Mouse (Mus musculus): Measurements from ENCODE around the gene Glra1.
"Not testable (repeated sequence)": the region's sequence is repeated elsewhere in the genome, so short reads cannot be mapped to it uniquely, and the experiment has no call there.

The Glra1 gene

DNA sequence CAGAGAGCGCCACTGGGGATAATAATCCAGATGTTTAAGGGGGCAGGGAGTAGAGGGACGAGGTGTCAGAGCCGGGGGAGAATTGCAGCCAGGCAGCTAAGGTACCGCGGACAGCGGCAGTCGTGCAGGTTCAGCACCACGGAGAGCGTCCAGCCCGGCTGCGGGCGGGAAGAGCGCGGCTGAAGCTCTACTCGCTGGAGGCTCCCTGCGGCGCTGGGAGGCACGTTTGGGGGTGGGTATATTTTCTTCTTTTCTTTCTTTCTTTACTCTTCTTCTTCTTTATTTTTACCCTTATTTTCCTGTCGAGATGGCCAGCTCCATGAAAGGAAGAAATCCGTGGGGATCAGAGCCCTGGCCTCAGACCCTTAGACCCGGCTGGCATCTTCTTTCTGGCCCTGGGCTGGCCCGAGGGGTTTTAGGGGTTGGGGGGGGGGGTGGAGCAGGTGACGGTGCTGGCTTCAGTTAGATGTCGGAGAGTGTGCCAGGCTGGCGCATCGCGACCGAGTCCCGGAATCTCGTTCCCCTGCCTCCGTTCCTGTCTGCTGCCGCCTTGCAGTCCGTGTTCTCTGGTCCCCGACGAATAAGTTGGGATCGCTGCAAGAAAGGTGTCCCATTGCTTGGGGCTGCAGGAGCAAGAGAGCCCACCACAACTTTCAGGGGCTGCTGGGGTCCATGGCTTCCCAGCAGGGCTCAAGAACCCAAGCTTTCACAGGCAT, at the start of gene Glra1:
TSS of gene Glra1 (minus strand) at position 391 of the 716 bp plus-strand sequence.
- in situ Hi-C loops (cut with MboI, MseI): no loop called here

DNA sequence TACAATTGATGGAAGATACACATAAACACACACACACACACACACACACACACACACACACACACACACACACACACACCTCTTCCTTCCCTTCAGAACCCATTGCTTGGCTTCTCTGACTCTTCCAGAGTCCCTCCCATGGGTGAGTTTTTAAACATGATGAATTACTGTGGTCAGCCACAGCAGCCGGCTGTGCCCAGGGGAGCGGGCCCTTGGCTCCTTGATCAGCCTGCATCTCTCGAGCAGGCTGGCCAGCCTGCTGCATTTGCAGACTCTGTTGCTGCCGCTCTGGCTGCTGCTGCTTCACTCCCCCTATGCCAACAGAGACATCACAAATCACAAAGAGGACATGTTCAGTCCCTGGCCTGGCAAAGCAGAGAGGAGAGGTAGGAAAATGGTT, 29.0 kb upstream of the Glra1 start:
- in situ Hi-C loops (cut with MboI, MseI): no loop called here

DNA sequence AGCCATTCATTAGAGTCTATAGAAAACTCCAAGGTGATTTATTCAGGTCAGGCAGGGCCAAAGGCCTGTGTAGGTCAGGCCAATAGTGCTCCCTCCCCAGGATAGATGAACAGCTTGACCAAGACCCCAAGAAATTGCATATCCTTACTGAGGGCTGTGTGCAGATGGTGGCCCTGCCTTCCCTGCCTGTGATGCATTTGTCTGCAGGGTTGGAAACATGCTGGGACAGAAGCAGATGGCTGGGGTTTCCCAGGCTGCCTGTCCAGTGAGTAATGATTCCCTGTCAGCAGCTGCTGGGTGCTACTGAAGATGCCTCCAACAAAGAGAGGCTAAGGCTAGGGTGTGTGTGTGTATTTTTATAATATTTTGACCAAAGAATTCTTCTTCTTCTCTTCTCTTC, 25.9 kb upstream of the Glra1 start:
- in situ Hi-C loops (cut with MboI, MseI): no loop called here

DNA sequence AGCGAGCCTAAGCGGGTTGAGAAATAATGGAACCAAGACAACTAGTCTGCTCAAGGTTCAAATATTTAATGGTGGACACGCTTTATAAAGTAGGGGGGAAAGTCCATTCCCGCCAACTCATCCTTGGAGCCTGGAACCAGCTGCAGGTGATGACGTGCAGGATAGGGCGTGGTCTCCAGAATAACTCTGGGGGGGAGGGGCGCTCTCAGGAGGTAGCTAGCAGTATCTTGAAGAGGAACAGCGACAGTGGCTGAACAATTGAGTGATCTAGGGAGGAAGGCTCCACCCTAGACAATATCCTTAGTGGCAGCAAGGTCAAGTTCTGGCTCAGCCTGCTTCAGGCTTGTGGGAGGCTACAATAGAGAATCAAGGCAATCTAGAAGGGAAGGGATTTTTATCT, 6.6 kb upstream of the Glra1 start:
- in situ Hi-C loops (cut with MboI, MseI): not testable (repeated sequence)

DNA sequence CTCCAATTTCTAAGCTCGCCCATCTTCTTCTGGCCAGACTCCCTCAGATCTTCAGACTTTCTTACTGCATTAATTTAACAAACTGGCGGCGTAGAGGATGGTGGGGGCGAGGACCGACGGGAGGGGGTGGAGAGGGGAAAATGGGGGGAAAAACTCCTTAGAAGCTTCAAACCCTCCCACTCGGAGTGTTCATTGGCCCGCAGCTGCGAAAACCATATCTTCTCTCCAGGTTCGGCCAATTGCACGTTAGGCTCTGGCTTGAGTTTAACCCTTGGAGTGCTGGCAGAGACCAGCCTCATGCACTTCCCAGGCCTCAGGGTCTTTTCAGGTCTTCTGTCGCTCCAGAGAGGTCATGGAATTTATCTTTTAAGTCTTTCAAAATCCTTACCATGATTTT, 524 bp upstream of the Glra1 start:
- in situ Hi-C loops (cut with MboI, MseI): no loop called here

DNA sequence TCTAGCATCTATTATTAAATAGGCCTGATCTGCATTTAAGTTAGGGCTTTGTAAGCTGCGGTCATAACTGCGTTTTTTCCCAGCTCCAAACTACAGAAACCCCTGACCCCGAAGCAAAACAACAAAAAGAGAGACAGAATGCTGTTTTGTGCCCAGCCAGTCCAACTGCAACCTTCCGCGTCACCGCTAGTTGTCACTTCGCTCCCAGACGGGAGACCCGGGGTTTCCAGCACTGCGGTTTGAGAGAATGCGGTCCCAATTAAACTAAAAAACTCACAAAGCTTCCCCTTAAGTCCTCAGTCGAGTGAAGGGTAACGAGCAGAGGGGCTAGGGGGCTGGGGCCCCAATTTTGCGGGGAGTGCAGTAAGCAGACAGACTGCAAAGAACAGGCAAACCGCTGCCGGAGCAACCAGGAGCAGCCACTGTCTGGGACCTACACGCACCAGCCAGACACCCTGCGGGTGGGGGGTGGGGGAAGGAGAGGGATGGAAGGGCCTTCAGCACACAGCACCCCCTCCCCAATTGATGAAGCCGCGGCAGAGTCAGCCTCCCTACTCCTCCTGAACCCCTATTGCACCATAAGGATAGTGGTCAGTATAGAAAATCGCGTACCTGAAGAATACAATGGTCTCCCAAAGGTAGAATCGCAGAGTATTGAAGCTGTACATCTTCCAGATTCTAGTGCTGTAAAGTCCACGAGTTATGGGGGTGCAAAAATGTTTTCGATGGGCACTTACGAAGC, 761 bp downstream of the Glra1 start:
- in situ Hi-C loops (cut with MboI, MseI): no loop called here

DNA sequence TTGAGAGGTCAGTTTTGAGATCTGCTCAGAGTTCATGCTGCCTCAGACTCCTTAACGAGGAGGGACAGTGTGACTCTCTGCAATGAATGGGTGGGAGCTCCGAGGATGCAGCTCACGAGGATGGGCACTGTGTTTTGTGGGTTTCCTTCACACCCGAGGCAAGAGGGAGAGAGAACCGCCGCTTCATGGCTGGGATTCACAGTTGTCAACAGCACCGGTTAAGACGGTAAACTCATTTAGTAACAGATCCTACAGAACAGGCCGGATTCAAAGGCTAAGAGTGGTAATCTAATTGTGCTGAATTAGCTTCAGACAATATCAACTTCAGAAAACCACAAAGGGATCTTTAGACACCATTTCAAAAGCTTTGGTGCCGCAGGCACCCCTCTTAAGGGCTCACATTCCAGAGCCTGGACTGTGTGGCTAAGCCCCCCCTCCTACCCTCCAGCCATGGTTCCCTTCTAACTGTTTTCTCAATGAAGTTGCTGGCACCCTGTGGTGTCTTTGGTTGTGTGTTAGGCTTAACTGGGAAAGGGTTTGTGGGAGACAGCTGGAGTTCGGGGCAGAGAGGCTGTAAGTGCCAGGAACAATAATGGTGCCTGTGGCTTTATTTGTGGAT, 6.4 kb downstream of the Glra1 start:
- in situ Hi-C loops (cut with MboI, MseI): no loop called here

DNA sequence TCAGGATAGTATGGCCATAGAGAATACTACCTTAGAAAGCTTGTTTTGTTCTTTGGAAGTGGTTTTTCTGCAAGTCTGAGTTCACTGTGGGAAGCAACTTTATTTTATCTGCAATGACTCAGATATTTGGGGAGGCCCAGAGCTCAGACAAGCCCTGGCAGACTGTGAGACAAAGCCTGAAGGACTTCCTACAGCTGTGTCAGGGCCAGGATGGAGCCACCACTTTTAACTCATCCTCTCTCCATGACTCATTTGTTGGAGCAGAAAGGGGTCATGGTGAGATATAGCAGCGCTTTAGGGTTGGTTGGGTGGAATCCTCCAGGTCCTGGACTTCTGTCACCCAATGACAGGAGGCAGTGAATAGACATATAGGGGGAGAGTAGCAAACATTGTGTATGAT, 12.3 kb downstream of the Glra1 start:
- in situ Hi-C loops (cut with MboI, MseI): no loop called here

DNA sequence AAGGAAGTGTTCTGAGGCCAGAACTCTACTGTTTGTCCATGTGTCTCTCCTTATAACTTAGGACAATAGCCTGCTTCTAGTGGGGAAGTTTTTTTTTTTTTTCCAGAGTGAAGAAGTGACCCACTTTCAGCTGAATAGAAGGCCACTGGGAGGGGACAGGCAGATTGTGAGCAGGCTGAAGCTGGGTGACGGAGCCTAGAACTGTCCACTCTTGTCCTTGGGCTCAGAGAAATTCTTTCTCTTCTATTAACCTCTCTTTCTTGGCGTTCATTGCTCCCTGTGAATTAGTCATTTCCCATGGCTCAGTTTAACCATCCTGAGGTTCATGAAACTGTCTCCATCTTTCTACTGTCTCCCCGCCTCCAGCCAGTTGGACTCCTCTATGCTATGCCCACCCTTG, 13.6 kb downstream of the Glra1 start:
- in situ Hi-C loops (cut with MboI, MseI): no loop called here

DNA sequence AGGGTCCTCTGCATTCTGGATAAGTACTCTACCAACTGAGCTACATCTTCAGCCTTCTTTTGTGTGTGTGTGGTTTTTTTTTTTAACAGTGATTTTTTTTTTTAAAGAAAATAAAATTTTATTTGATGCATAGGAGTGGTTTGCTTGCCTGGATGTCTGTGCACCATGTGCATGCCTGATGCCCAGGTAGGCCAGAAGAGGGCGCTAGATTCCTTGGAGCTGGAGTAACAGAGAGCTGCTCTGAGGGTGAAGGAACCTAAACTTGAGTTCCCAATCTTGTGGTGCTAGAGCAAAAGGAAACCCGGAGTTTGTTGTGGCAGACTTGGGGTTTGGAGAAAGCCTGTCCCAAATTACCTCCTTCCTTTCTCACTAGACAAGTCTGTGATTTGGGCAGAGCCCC, 16.8 kb downstream of the Glra1 start:
- in situ Hi-C loops (cut with MboI, MseI): no loop called here

DNA sequence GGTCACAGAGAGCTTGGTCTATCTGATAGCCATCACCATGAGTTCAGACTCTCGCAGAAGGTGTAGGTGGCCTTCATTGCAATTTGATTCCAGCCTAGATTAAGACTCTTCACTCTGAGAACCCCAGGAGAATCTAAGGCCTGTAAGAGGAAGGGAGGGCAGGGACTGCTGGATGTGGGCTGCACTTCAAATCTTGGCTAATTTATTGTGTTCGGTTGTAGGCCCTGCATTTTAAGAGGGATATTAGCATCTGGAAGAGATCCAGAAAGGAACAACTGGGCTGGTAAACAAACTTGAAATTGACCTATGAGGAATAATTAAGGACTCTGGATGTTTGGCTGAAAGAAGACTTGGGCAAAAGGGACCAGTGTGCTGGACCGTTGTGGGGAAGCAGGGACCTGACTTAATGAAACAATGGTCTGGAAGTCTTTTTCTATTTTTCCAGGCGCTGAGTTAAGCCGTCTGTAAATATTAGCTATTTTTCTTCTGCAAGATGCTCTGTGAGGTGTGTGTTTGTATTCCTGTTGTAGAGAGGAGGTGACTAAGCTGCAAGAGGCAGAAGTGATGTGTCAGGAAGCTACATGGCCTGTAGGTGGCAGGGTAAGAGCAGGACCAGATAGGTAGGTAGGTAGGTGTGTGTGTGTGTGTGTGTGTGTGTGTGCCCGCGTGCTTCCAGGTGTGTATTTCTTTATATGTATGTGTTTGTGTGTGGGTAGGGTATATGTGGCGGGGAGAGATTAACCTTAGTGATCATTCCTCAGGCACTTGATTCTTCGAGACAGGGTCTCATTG, 18.4 kb downstream of the Glra1 start:
- in situ Hi-C loops (cut with MboI, MseI): no loop called here

DNA sequence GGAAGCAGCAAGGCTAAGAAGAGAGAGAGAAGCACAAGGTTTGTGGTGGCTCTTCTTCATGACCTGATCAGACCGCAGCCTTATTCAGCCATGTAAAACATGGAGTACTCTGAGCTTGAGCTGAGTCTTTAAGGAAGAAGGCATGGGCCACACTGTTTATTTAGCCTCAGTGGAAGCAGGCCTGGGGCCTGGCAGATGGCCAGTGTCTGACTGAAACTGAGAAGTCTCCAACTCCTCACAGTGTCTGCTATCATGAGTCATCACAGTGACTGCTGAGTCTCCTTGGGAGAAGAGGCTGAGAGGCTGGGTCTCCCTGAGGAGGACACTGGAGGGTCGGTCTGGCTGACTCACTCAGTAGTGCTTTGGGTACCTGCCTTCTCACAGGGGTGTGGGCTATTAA, 33.6 kb downstream of the Glra1 start:
- in situ Hi-C loops (cut with MboI, MseI): no loop called here

DNA sequence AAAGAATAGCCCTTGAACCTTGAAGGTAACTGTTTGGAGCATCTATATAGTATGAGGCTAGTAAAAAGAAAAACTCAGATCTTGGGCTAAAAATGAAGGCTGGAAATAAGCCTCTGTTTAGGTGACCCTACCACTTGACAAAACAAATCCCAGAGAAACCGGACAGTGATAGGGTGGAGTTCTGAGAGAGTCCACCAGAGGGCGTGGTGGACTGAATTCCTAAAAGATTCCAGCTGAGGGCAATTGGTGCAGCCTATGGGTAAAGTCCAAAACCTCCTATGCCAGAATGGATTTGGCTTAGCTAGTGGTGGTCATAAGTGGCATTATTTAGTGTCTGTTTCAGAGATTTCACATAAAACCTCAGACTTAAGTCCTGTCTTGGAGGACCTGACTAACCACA, 36.9 kb downstream of the Glra1 start:
- in situ Hi-C loops (cut with MboI, MseI): no loop called here

DNA sequence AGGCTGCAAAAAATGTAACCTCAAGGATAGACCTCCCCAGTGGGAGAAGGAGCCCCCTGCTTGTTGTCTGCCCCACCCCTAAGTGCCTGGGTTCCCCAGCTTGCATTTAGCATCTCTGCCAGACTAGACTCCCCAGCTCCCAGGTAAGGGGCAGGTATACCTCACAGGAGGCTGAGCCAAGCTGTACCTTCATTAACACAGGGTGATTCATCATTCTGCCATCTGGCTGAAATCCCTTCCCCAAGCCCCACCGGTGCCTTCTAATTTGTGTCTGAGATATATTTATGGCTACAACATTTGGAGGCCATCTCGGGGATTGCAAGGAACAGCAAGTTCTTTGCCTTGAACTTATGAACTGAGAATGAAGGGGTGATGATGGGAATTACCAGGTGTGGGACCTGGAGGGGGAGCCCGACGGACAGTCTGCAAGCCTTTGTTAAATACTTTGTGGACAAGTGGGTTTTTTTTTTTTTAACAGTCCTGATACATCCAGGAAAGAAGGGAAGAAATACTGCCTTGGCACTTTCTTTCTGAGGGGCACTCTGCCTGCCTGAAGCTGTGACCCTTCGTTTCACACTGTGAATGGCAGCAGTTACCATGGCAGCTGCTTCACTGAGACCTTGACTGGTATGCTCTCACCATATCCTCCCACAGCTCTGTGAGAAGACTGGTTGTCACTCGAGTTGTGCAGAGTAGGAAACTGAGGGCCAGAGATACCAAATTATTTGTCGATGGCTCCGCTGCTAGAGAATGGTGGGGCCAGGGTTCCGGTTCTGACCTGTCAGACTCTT, 41.5 kb downstream of the Glra1 start:
- in situ Hi-C loops (cut with MboI, MseI): no loop called here

DNA sequence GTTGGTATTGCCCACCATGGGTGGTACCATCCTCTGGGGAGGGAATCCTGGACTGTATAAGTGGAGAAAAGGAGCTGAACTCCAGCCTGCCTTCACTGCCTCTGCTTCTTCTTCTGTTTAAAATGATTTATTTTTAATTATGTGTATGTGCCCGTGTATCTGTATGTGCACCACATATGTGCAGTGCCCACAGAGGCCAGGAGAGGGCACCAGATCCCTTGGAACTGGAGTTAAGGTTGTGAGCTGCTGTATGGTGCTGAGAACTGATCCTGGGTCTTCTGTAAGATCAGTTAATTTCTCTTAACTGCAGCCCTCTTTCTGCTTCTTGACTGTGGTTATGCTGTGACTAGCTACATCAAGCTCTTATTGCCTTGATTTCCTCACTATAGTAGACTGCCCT, 62.3 kb downstream of the Glra1 start:
- in situ Hi-C loops (cut with MboI, MseI): no loop called here

DNA sequence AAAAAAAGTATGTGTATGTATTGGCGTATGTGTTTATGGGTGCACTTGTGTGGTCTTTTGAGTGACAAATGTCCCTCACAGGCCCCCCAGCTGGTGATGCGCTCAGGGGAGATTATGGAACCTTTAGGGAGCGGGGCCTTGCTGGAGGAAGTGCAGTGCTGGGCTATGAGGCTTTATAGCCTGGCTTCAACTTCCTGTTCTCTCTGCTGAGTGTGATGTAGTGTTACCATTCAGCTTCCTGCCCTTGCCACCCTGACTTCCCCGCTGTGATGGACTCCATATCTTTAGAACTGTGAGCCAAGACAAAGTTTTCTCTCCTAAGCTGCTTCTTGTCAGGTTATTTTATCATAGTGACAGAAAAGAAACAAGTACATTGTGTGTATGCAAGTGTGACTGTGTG, 65.3 kb downstream of the Glra1 start:
- in situ Hi-C loops (cut with MboI, MseI): no loop called here

DNA sequence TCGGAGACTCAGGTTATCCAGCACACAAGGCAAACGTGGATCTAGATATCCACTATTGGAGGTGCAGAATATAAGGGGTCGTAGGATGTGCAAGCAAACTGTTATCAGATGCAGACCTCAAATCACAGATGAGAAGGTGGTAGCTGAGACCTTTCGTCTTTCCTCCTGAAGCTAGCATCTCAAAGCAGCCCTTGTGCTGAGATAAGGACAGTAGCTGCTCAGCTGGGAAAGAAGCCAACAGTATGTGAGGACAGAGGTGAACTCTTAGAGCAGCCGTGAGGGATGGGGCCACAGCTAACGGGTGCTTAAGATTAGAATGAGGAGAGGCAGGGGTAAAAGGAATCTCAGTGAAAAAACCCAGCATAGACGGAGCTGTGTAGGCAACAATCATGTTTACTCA, 65.9 kb downstream of the Glra1 start:
- in situ Hi-C loops (cut with MboI, MseI): no loop called here

DNA sequence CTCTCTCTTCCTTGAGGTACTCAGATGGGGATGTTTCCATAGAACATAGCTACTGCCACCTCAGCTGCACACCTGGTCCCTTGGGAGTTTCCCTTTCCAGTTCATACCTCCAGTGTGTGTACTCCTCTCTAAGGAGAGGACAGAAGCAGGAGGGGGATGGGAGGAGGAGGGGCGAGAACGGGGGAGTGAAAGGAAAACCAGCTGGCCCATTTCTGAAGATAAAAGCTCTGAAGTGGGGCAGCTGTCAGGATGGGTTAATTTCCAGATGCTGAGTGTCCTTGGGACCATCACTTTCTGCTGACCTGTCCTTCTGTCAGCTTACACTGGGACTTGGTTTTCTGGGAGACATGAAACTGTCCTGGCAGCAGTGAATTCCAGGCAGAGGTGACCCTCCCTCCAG, 73.2 kb downstream of the Glra1 start:
- in situ Hi-C loops (cut with MboI, MseI): no loop called here

DNA sequence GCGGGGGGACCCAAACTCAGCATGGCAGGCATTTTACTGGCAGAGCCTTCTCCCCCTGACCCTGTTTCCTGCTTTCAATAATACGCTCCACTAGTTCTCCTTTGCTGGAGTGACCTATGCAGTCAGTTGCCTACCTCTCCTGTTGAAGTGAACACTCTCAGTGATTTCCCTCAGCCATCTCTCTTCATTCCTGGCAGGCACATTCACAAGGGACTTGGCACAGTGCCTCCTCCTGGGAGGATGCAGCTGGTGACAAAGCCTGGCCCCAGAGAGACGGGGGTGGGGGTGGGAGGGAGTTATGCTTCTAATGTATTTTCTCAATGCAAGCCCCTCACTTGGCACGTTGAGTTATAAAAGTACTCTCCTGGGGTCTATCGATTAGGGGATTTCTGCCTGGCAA, 74.6 kb downstream of the Glra1 start:
- in situ Hi-C loops (cut with MboI, MseI): no loop called here

DNA sequence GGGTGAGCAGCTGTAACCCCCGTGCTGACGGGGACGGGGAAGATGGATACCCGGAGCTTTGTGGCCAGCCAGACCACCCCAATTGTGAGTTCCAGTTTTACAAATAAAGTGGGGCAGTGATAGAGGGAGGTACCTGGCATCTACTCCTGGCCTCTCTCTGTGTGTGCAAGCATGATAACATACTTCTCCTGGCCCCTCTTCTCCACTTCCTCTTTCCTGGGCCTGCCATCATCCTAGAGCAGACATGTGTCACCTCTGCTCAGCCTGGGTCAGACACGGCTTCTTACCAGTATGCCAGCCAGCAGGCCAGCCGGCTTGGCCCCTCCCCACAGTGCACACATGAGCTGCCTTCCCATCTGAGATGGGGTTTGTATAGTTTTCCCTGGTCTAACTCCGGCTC, 77.3 kb downstream of the Glra1 start:
- in situ Hi-C loops (cut with MboI, MseI): no loop called here

Data from T-helper 1 cell (primary cell).